Mouse (Mus musculus): ENCODE measurements around the gene Ergic2. TPM values are rescaled to one million over a fixed set of nuclear protein-coding genes. Genes with fewer than 3 reads are reported as not detected.

The Ergic2 gene
- polyA plus RNA-seq (2015; fragmentation: Nextera tagmentation; extraction: Ambion mirVana): 139 and 157 TPM in 2 replicates

- Histone ChIP-seq H3K4me2 (peak within 1 kb of the TSS; percentile 87), H3K4me1 (peaks cover 37% of the 10 kb centered on the region), H3K27ac (replicated peaks) (peak within 1 kb of the TSS; percentile 88), H3K4me3 (peak within 1 kb of the TSS; percentile 95), H3K9ac (peak within 1 kb of the TSS; percentile 98), H3K36me3 (peaks cover 2% of the 10 kb centered on the region; the same call in 1 of the 2 replicates), H3K9me3 (no peaks in the 10 kb centered on the region), H3K27me3 (replicated peaks) (no peaks in the 10 kb centered on the region)
- peak; percentile 97 for ATAC-seq (ENCODE audit: extremely low read depth, insufficient number of reproducible peaks, low FRiP score, low TSS enrichment)
- WGBS: under 1% methylated on average over 61 of the region's 61 CpGs
These were observed at the start of gene Ergic2 for GRCm38 (mm10) chr6:148211897-148212680. TSS of gene Ergic2 (minus strand) at chr6:148212374.

DNA sequence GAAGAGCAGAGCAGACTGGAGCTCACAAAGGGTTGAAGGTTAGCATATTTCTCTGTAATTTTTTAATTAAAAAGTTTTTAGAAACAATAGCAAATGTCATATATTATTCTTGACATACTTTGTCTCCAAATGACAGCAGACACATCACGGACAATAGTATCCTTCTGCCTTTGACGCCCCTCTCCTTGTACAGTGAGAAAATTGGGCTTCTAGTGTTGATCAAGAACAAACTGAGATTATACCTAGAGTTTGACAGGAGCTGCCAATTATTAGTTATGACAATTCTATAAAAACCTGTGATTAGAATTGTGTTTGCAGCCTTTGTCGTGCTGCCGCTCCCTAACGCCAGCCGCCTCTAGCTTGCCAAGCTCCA lies 48.5 kb upstream of the Ergic2 start:
- H3K27ac ChIP-seq (replicated peaks): no peak overlapping the region
- ATAC-seq (ENCODE audit: extremely low read depth, insufficient number of reproducible peaks, low FRiP score, low TSS enrichment): no peak
- H3K9ac ChIP-seq: no peak overlapping the region
- no peaks in the 10 kb centered on the region for H3K36me3 ChIP-seq
- no peaks in the 10 kb centered on the region for H3K27me3 ChIP-seq (replicated peaks)
- no peak overlapping the region for H3K4me2 ChIP-seq
- no peak overlapping the region for H3K4me3 ChIP-seq
- WGBS: 92% methylated on average over 6 of the region's 6 CpGs
- H3K4me1 ChIP-seq: peaks cover 13% of the 10 kb centered on the region
- H3K9me3 ChIP-seq: no peaks in the 10 kb centered on the region

DNA sequence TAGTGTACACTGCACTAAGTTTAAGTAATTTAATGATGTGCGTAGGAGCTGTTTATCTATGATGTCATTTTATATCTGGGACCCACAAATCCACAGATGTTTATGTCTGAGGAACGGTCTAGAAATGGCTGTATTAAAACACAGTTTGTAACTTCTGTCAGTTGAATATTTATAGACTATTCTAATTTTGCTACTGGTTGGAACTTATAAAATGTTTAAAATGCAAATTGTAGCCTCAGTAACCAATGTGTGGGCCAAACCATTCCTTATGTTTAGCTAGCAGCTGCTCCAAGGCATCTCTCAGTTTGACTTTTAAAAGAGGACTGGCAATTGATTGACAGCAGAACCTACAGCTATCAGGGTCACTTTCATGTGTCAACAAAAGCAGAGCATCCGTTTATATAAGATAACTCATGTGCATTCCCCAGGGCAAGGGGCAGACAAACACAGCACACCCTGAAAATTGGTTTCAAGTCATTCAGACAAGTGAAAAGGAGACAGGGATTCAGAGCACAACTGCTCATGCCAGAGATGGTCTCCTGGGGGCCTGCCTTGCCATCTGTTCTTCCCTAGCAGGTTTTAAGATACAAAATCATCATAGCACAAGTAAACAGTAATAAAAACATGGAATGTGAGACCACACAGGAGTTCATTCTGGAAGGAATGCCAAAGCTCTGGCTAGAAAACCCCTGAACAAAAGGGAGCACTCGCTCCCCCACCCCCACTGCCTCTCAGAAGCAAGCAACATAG lies 48.0 kb upstream of the Ergic2 start:
- Histone ChIP-seq H3K36me3 (no peaks in the 10 kb centered on the region), H3K27me3 (replicated peaks) (no peaks in the 10 kb centered on the region), H3K9ac (no peak overlapping the region), H3K4me3 (no peak overlapping the region), H3K4me1 (peaks cover 17% of the 10 kb centered on the region), H3K4me2 (no peak overlapping the region), H3K9me3 (no peaks in the 10 kb centered on the region), H3K27ac (replicated peaks) (no peak overlapping the region)
- 56% methylated on average over 4 of the region's 4 CpGs for WGBS
- ATAC-seq (ENCODE audit: extremely low read depth, insufficient number of reproducible peaks, low FRiP score, low TSS enrichment): no peak

- H3K36me3 ChIP-seq: no peaks in the 10 kb centered on the region
- no peak overlapping the region for H3K9ac ChIP-seq
- no peak overlapping the region for H3K4me3 ChIP-seq
- H3K4me1 ChIP-seq: peaks cover 17% of the 10 kb centered on the region
- no peak for ATAC-seq (ENCODE audit: extremely low read depth, insufficient number of reproducible peaks, low FRiP score, low TSS enrichment)
- no peak overlapping the region for H3K4me2 ChIP-seq
- no peak overlapping the region for H3K27ac ChIP-seq (replicated peaks)
- H3K27me3 ChIP-seq (replicated peaks): no peaks in the 10 kb centered on the region
- H3K9me3 ChIP-seq: no peaks in the 10 kb centered on the region
- 68% methylated on average over 8 of the region's 8 CpGs for WGBS
These were observed 46.9 kb upstream of the Ergic2 start for GRCm38 (mm10) chr6:148259074-148259473.

- Histone ChIP-seq H3K9me3 (no peaks in the 10 kb centered on the region), H3K4me1 (peaks cover 17% of the 10 kb centered on the region), H3K27ac (replicated peaks) (no peak overlapping the region), H3K4me2 (no peak overlapping the region), H3K9ac (no peak overlapping the region), H3K4me3 (no peak overlapping the region), H3K27me3 (replicated peaks) (no peaks in the 10 kb centered on the region), H3K36me3 (no peaks in the 10 kb centered on the region)
- no peak for ATAC-seq (ENCODE audit: extremely low read depth, insufficient number of reproducible peaks, low FRiP score, low TSS enrichment)
- 70% methylated on average over 2 of the region's 2 CpGs for WGBS
These were observed 45.6 kb upstream of the Ergic2 start for GRCm38 (mm10) chr6:148257805-148258204.

DNA sequence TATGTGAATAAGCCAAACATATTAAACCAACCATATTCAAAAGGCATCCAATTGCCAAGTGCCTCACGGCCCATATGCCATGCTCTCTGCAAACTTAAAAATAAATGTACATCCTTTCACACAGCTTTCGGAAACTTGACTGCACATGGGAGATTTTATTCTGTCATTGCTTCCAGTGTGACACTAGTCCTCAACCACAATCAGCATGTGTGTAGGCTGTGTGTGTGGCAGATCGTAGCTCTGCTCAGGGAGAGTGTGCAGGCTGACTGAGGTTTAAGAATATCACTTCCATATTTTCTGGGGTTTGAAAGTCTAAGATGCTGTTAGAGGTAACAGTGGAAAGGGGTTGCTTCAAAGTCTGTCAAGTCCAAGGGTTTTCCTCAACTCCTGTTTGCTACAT lies 43.9 kb upstream of the Ergic2 start:
- H3K4me2 ChIP-seq: no peak overlapping the region
- peaks cover 17% of the 10 kb centered on the region for H3K4me1 ChIP-seq
- H3K9ac ChIP-seq: no peak overlapping the region
- 68% methylated on average over 3 of the region's 3 CpGs for WGBS
- no peak for ATAC-seq (ENCODE audit: extremely low read depth, insufficient number of reproducible peaks, low FRiP score, low TSS enrichment)
- no peaks in the 10 kb centered on the region for H3K9me3 ChIP-seq
- no peak overlapping the region for H3K27ac ChIP-seq (replicated peaks)
- no peaks in the 10 kb centered on the region for H3K27me3 ChIP-seq (replicated peaks)
- no peaks in the 10 kb centered on the region for H3K36me3 ChIP-seq
- no peak overlapping the region for H3K4me3 ChIP-seq

DNA sequence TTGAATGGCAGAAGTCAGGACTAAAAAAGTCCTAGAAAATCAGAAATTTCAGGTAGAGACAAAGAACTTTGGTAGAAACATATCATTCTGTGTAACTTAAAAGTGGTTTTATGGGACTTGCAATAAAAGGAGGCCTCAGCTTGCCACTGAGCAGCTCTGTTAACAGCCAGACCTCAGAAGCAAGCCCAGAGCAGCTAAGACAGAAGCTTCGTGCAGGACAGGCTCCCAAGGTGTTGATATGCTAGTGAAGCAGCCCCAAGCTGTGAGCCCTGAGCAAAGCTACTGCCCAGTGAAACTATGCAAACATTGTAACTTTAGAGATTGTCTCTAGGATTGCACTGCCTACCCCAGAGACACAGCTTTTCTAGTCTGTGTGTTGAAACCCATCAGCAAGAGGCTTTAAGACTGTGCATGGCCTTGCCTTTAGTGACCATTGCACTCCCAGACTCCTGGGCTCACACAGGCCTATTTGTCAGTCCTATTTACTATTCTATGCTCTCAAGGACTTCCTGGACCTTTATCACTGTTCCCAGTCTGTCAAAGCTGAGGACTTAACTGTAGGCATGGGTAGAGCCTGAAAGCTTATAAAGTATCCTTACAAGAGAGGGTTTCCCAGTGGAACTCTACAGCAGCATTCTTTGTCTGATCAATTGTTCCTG lies 43.4 kb upstream of the Ergic2 start:
- Histone ChIP-seq H3K4me3 (no peak overlapping the region), H3K36me3 (no peaks in the 10 kb centered on the region), H3K4me1 (peaks cover 17% of the 10 kb centered on the region), H3K9me3 (no peaks in the 10 kb centered on the region), H3K27ac (replicated peaks) (no peak overlapping the region), H3K27me3 (replicated peaks) (no peaks in the 10 kb centered on the region), H3K4me2 (no peak overlapping the region), H3K9ac (no peak overlapping the region)
- no peak for ATAC-seq (ENCODE audit: extremely low read depth, insufficient number of reproducible peaks, low FRiP score, low TSS enrichment)
- 50% methylated on average over 1 of the region's 1 CpGs for WGBS

DNA sequence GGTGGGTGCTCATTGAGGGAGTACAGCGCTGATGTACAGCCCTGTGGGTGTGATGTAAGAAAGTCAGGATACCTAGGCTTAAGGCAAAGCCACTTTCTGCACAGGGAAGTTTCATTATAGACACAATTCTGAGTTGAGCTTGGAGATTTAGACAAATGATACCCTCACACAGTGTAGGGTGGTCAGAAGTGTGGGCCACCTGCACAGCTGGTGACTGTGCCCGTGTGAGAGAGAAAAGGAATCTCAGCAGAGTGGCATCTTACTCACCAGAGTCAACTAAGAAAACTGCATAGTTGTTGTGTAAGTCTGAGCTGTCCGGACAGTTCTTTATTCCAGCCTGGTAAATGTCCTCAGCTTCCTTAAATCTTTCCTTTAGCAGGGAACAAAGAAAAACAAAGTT lies 37.0 kb upstream of the Ergic2 start:
- Histone ChIP-seq H3K27me3 (replicated peaks) (no peaks in the 10 kb centered on the region), H3K4me2 (no peak overlapping the region), H3K4me1 (no peaks in the 10 kb centered on the region), H3K27ac (replicated peaks) (no peak overlapping the region), H3K9ac (no peak overlapping the region), H3K36me3 (0 out of 2 replicates have a peak, but pooled peaks cover 9% of the 10 kb centered on the region), H3K9me3 (no peaks in the 10 kb centered on the region), H3K4me3 (no peak overlapping the region)
- ATAC-seq (ENCODE audit: extremely low read depth, insufficient number of reproducible peaks, low FRiP score, low TSS enrichment): no peak
- 68% methylated on average over 3 of the region's 3 CpGs for WGBS

DNA sequence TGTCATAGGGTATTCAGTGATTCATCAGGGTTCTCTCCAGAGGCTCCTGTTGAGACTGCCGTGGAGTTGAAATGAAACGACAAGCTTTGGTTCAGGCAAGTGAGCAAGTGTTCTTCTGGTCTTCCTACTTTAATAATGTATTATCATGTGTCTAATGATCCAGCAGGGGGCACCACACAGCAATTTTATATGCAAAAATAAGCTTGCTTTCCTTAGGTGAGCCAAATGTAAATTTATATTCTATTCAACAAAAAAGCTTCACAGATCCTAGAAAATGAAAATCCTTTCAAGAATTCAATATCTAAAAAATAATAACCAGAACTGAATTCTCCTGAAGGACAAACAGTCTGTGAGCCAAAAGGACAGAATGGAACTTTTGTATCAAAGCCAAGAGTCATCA lies 36.5 kb upstream of the Ergic2 start:
- Histone ChIP-seq H3K36me3 (0 out of 2 replicates have a peak, but pooled peaks cover 9% of the 10 kb centered on the region), H3K4me2 (no peak overlapping the region), H3K4me3 (no peak overlapping the region), H3K9me3 (no peaks in the 10 kb centered on the region), H3K4me1 (no peaks in the 10 kb centered on the region), H3K9ac (no peak overlapping the region), H3K27ac (replicated peaks) (no peak overlapping the region), H3K27me3 (replicated peaks) (no peaks in the 10 kb centered on the region)
- ATAC-seq (ENCODE audit: extremely low read depth, insufficient number of reproducible peaks, low FRiP score, low TSS enrichment): no peak
- 41% methylated on average over 2 of the region's 2 CpGs for WGBS

- Histone ChIP-seq H3K4me3 (no peak overlapping the region), H3K9me3 (no peaks in the 10 kb centered on the region), H3K9ac (no peak overlapping the region), H3K4me2 (no peak overlapping the region), H3K27ac (replicated peaks) (no peak overlapping the region), H3K27me3 (replicated peaks) (no peaks in the 10 kb centered on the region), H3K36me3 (0 out of 2 replicates have a peak, but pooled peaks cover 9% of the 10 kb centered on the region), H3K4me1 (no peaks in the 10 kb centered on the region)
- ATAC-seq (ENCODE audit: extremely low read depth, insufficient number of reproducible peaks, low FRiP score, low TSS enrichment): no peak
- 68% methylated on average over 7 of the region's 7 CpGs for WGBS
These were observed 34.4 kb upstream of the Ergic2 start for GRCm38 (mm10) chr6:148246544-148246943.

DNA sequence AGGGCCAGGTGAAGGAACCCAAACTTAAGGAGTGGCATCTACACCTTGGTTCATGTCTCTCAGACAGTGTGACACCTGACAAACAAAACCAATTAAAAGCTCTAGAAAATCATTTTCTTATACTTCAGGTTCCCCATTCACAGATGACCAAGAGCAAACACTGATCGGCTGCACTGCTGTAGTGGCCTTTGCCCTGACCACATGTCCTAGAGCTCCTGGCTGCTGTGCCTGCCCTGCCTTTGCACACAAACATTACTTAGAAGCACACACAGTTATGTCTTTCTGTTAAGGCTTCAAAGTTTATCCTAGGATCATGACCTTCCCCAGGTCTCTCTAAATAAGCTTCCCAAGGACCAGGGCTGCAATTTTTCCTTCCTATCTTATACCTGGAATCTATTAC lies 32.7 kb upstream of the Ergic2 start:
- no peak for ATAC-seq (ENCODE audit: extremely low read depth, insufficient number of reproducible peaks, low FRiP score, low TSS enrichment)
- 80% methylated on average over 1 of the region's 1 CpGs for WGBS
- no peaks in the 10 kb centered on the region for H3K27me3 ChIP-seq (replicated peaks)
- H3K9ac ChIP-seq: no peak overlapping the region
- no peaks in the 10 kb centered on the region for H3K4me1 ChIP-seq
- H3K4me2 ChIP-seq: no peak overlapping the region
- no peak overlapping the region for H3K27ac ChIP-seq (replicated peaks)
- no peak overlapping the region for H3K4me3 ChIP-seq
- H3K36me3 ChIP-seq: 0 out of 2 replicates have a peak, but pooled peaks cover 9% of the 10 kb centered on the region
- no peaks in the 10 kb centered on the region for H3K9me3 ChIP-seq
